Mouse (Mus musculus) telencephalon, adult 2 months (tissue): ENCODE measurements around the gene Mrtfa.

Source experiments
- DNase-seq: peaks from one replicate; pipeline ENCODE4 v3.0.0-alpha.2; 2011; ENCODE audit warnings: low read depth, low spot score

Gene Mrtfa

DNA sequence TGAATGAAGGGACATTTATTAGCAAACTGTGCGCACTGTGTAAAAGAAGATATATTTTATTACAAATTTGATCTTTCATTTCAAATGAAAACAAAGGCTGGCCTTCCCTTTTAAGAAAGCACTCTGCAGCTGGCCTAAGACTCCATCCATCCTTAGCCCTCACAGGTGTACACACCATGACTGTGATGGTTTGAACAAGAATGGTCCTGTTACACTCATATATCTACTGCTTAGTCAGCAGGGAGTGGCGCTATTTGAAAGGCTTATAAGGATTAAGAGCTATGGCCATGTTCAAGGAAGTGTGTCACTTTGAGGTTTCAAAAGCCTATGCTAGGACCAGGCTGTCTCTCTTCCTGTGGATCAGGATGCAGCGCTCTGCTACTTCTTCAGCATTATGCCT lies 122.8 kb downstream of the Mrtfa start:
- no peak for DNase-seq

DNA sequence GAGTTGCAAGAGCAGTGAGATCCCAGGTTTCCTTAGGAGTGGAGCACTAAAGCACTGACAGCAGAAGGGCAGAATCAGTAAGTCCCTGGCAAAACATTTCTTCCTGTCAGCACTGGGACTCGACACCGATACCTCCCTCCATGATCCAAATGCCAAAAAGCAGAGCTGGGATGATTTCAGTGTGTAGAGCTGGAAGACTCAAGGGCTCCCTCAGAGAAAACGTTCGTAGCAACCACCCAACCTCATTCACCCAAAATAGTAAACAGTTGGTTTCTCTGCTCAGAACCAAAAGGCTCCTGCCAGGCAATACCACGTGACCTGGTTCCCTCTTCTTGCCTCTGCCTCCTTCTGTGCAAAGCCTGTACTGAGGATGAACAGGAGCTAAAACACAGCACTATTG lies 123.6 kb downstream of the Mrtfa start:
- DNase-seq = peak; percentile 61

GRCm38 (mm10) chr15:81064661-81065060 lies 125.9 kb downstream of the Mrtfa start:
- DNase-seq = no peak

GRCm38 (mm10) chr15:81064143-81064542 lies 126.4 kb downstream of the Mrtfa start:
- DNase-seq = no peak

- no peak for DNase-seq
Observed at GRCm38 (mm10) chr15:81062616-81063015, 127.9 kb downstream of the Mrtfa start.

- no peak for DNase-seq
Observed at GRCm38 (mm10) chr15:81062175-81062588, 128.4 kb downstream of the Mrtfa start.

DNA sequence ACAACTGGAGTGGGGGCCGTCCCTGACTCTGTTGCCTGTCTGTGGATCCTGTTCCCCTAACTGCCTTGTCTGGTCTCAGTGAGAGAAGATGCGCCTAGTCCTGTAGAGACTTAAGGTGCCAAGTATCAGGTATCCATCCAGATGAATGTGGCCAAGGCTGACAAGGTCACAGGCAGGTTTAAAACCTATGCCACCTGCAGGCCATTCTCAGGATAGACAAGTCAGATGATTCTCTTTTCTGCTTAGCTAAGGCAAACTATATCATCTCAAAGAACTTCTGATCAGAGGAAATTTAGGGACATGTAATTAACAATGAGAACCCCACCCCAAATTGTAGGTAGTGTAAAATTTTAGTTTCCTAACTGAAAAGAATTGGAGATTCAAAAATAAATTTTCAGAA lies 129.6 kb downstream of the Mrtfa start:
- DNase-seq = no peak

GRCm38 (mm10) chr15:81057736-81058135 lies 132.8 kb downstream of the Mrtfa start:
- DNase-seq = no peak

DNA sequence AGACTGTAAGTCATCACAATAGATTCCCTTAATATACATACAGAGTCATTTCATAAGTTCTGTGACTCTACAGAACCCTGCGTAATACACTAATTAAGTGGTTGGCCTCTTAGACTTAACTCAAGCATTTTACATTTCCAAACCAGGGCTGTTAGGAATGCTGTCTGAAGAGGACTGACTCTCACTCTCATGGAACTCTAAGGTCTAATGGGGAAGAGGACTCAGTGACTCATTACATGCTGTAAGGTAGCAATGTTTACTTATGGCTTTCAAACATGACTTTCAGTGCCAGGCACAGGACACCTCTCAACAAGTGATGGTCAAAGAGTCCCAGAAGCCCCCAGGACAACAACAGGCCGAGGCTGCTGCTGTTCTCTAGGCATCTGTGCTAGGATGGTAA lies 135.1 kb downstream of the Mrtfa start:
- DNase-seq = no peak

GRCm38 (mm10) chr15:81052491-81052890 lies 138.1 kb downstream of the Mrtfa start:
- DNase-seq = no peak

DNA sequence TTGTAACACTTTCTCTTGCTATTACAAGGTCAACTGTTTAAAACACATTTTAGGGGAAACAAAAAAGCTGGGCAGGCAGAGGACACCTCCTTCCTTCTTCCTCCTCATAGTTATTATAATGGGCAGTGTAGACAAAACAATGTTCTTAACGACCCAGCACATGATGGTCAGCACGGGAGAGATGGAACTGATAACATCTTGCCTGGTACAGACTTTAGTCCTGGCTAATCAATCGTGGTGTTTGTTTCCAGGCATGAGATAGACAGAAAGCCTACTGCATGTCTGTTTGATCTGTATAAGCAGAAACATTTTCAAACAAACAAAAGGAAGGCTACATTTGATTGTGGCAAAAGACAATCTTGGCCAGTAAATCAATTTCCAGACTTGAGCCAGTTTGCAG lies 140.1 kb downstream of the Mrtfa start:
- no peak for DNase-seq

DNA sequence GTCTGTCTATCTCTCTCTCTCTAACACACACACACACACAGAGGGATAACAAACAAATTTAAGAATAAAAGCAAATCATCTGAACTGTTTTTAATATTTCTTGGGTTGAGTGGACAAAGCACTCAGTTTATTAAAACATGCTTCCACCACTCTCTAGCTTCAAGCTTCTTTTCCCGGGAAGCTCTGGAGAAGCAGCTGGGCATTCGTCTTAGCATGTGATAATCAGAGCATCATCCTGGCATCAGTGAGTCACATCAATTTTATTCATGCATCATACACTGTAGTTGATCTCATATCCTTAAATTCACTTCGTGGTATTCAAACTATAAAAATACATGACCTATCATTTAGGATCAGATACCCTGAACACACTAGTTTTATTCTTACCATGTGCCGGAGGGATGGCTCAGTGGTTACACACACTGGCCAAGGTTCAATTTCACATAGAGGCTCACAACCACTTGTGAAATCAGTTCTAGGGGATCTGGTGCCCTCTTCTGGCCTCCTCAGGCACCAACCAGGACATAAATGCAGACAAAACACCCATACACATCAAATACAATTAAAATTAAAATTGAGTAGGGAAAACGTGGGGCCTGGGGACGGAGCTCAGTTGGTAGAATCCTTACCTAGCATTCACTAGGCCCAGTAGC lies 141.0 kb downstream of the Mrtfa start:
- DNase-seq = no peak

DNA sequence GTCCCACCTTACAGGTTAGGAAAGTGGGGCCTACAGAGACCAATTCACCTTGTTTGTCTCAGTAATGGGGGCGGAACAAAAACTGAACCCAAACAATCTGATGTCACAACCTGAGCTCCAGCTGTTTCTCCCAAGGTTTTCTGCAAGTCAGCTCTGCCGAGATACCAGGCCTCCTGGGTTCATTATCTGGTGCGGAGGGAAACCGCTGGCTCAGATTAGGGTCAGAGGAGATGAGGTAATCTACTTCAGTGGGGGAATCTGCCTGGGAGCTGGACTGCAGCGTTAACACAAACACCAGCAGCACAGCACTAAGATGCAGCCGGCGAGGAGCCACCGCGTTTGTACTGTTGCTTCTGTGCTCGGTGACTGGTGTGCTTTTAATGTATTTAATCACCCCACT lies 143.1 kb downstream of the Mrtfa start:
- DNase-seq = no peak

- no peak for DNase-seq
Observed at GRCm38 (mm10) chr15:81046061-81046460, 144.5 kb downstream of the Mrtfa start.

DNA sequence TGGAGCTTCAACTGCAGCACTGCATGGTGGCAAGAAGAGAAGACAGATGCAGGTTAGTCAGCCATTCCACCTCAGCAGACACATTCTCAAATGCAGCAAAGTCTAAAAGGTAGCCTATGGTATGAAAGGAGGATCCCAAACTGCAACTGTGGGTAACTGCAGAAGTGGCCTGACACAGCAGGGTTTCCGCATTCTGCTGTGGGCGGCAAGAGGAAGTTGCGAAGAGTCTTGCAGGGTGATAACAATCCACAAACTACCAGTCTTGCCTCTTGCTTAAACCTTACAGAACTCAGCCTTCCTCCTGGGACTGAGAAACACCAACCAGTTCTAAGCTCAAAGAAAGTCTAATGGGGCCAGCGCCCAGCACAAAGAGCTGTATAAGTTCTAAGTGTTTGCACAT lies 145.2 kb downstream of the Mrtfa start:
- DNase-seq = no peak

DNA sequence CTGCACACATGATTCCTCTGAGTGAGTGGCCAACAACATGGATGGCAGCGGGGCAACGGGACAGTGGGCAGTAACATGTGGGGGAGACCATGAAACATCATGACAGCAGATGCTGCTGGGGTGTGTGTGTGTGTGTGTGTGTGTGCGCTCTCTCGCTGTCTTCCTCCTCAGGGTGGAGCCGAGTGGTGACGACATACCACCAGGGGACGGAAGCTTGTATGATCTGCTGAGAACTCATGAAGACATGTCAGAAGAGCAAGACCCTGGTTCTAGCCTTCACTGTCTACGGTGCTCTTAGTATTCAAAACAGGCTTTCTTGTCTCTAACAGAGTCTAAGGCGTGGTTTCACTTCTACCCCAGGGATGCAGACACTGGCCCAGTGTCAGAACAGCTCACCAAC lies 146.1 kb downstream of the Mrtfa start:
- DNase-seq = no peak

GRCm38 (mm10) chr15:81042276-81042931 lies 148.2 kb downstream of the Mrtfa start:
- no peak for DNase-seq

DNA sequence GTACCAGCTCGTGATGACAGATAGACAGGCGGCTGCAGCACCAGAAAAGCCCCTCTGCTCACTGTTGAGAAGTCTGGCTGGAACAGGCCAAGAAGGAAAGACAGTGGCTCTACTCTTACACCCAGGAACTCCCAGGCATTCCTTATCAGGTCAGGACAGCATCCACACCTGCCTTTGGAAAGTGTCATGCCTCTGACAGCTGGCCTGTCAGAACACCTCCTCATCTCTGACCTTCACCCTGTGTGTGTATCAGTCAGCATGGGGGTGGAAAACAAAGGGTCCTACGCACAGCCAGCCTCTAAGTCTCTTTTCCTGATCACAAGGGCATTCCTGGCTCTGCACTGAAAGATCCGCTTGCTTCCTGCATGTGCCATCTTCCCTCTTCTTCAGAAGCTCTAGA lies 148.8 kb downstream of the Mrtfa start:
- DNase-seq = no peak

GRCm38 (mm10) chr15:81038419-81038818 lies 152.1 kb downstream of the Mrtfa start:
- DNase-seq = no peak

GRCm38 (mm10) chr15:81035417-81036162 lies 155.0 kb downstream of the Mrtfa start:
- no peak for DNase-seq

- no peak for DNase-seq
Observed at GRCm38 (mm10) chr15:81034119-81034518, 156.4 kb downstream of the Mrtfa start.

GRCm38 (mm10) chr15:81032941-81033629 lies 157.5 kb downstream of the Mrtfa start:
- no peak for DNase-seq
